Mouse (Mus musculus): ENCODE measurements around the gene Pcif1. TPM values are rescaled to one million over a fixed set of nuclear protein-coding genes. Genes with fewer than 3 reads are reported as not detected.

Gene Pcif1
- polyA plus RNA-seq, 1 experiment from 2014 or later, result 93.7 TPM

Other genes starting within 250 kb of the Pcif1 start
- gene Wfdc16, start 240.5 kb upstream of the Pcif1 start, polyA plus RNA-seq (2015; fragmentation: Nextera tagmentation; extraction: Ambion mirVana), result not detected in 2 replicates
- gene Wfdc10, start 223.3 kb upstream of the Pcif1 start, polyA plus RNA-seq (2015; fragmentation: Nextera tagmentation; extraction: Ambion mirVana), result not detected in 2 replicates
- gene Wfdc9, start 222.7 kb upstream of the Pcif1 start, polyA plus RNA-seq (2015; fragmentation: Nextera tagmentation; extraction: Ambion mirVana), result not detected in 2 replicates
- gene Wfdc11, start 205.2 kb upstream of the Pcif1 start, polyA plus RNA-seq (2015; fragmentation: Nextera tagmentation; extraction: Ambion mirVana), result not detected in 2 replicates
- gene Wfdc13, start 194.2 kb upstream of the Pcif1 start, polyA plus RNA-seq (2015; fragmentation: Nextera tagmentation; extraction: Ambion mirVana), result not detected in 2 replicates
- gene Spint4, start 180.8 kb upstream of the Pcif1 start, polyA plus RNA-seq (2015; fragmentation: Nextera tagmentation; extraction: Ambion mirVana), result not detected in 2 replicates
- gene Spint5, start 164.0 kb upstream of the Pcif1 start, polyA plus RNA-seq (2015; fragmentation: Nextera tagmentation; extraction: Ambion mirVana), result not detected in 2 replicates
- gene Wfdc3, start 133.4 kb upstream of the Pcif1 start, polyA plus RNA-seq (2015; fragmentation: Nextera tagmentation; extraction: Ambion mirVana), result 1.4 and 1.7 TPM in 2 replicates
- gene Dnttip1, start 133.3 kb upstream of the Pcif1 start, polyA plus RNA-seq (2015; fragmentation: Nextera tagmentation; extraction: Ambion mirVana), result 67.5 and 72.9 TPM in 2 replicates
- gene Ube2c, start 109.4 kb upstream of the Pcif1 start, polyA plus RNA-seq (2015; fragmentation: Nextera tagmentation; extraction: Ambion mirVana), result 148 and 173 TPM in 2 replicates
- 1.1 TPM in 1 of 2 replicates, not detected in the other for gene Tnnc2, start 99.3 kb upstream of the Pcif1 start, polyA plus RNA-seq (2015; fragmentation: Nextera tagmentation; extraction: Ambion mirVana)
- 26.0 and 35.6 TPM in 2 replicates for gene Snx21, start 93.5 kb upstream of the Pcif1 start, polyA plus RNA-seq (2015; fragmentation: Nextera tagmentation; extraction: Ambion mirVana)
- gene Acot8, start 74.4 kb upstream of the Pcif1 start, polyA plus RNA-seq (2015; fragmentation: Nextera tagmentation; extraction: Ambion mirVana), result 16.3 and 19.3 TPM in 2 replicates
- 14.8 and 15.4 TPM in 2 replicates for gene Zswim3, start 74.2 kb upstream of the Pcif1 start, polyA plus RNA-seq (2015; fragmentation: Nextera tagmentation; extraction: Ambion mirVana)
- 24.2 and 26.8 TPM in 2 replicates for gene Zswim1, start 56.6 kb upstream of the Pcif1 start, polyA plus RNA-seq (2015; fragmentation: Nextera tagmentation; extraction: Ambion mirVana)
- 0.47 TPM in 1 of 2 replicates, not detected in the other for gene Spata25, start 50.8 kb upstream of the Pcif1 start, polyA plus RNA-seq (2015; fragmentation: Nextera tagmentation; extraction: Ambion mirVana)
- gene Ctsa, start 46.4 kb upstream of the Pcif1 start, polyA plus RNA-seq (2015; fragmentation: Nextera tagmentation; extraction: Ambion mirVana), result 98.9 and 102 TPM in 2 replicates
- 5.9 and 7.0 TPM in 2 replicates for gene Neurl2, start 45.8 kb upstream of the Pcif1 start, polyA plus RNA-seq (2015; fragmentation: Nextera tagmentation; extraction: Ambion mirVana)
- gene Pltp, start 21.6 kb upstream of the Pcif1 start, polyA plus RNA-seq (2015; fragmentation: Nextera tagmentation; extraction: Ambion mirVana), result 45.7 and 63.9 TPM in 2 replicates
- gene Zfp335, start 32.5 kb downstream of the Pcif1 start, polyA plus RNA-seq (2015; fragmentation: Nextera tagmentation; extraction: Ambion mirVana), result 16.2 and 19.9 TPM in 2 replicates
- gene Mmp9, start 61.5 kb downstream of the Pcif1 start, polyA plus RNA-seq (2015; fragmentation: Nextera tagmentation; extraction: Ambion mirVana), result 16.9 and 20.6 TPM in 2 replicates
- gene Slc12a5, start 81.5 kb downstream of the Pcif1 start, polyA plus RNA-seq (2015; fragmentation: Nextera tagmentation; extraction: Ambion mirVana), result 13.1 and 22.4 TPM in 2 replicates
- gene Ncoa5, start 155.6 kb downstream of the Pcif1 start, polyA plus RNA-seq (2015; fragmentation: Nextera tagmentation; extraction: Ambion mirVana), result 128 and 138 TPM in 2 replicates
- 5.0 and 6.2 TPM in 2 replicates for gene Cd40, start 176.3 kb downstream of the Pcif1 start, polyA plus RNA-seq (2015; fragmentation: Nextera tagmentation; extraction: Ambion mirVana)
- not detected in 2 replicates for gene 1700025C18Rik, start 211.4 kb downstream of the Pcif1 start, polyA plus RNA-seq (2015; fragmentation: Nextera tagmentation; extraction: Ambion mirVana)

Data from forebrain, embryonic 16.5 days (tissue).